Mouse (Mus musculus): ENCODE measurements at regions not wholly inside any gene's neighbourhood (a gene's known extent, or its start where the extent isn't known, plus 50 kb on each side); places are given as distances from the start of the nearest gene placed in this dataset.

DNA sequence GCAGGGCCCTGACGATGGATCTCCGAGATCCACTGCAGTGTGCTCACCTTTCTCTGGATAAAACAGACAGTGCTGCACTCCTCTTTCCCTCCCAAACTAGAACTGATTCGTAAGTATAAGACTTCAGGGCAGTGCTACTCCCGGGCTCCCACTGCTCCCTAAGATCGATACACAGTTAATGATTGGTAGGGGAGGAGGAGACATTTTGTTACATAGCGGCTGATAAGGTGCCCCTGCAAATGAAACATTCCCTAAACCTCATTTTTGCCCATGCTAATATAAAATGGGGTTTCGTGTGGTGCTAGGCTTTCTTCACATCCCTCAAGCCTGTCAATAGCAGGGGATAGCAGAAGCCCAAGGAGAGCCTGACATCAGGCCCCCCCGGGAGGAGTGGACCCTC lies 298.8 kb upstream of the Jarid2 start:
- H3K9me3 ChIP-seq (replicated peaks; ENCODE audit: control insufficient read depth, low read length), result no peaks in the 10 kb centered on the region
- ATAC-seq (ENCODE audit: insufficient read depth, low read depth) (no peak), DNase-seq (ENCODE audit: low spot score) (no peak)
- no peak overlapping the region for H3K27ac ChIP-seq (ENCODE audit: low read depth)
- TF ChIP-seq CTCF (IDR thresholded peaks at IDR 0.05; ENCODE audit: low read depth) (no peak), EP300 (IDR thresholded peaks at IDR 0.05; ENCODE audit: low read depth) (no peak)
- WGBS, result 83% methylated on average over 8 of the region's 8 CpGs
- H3K9ac ChIP-seq (replicated peaks; ENCODE audit: low read depth, low read length), result no peak overlapping the region
- H3K27me3 ChIP-seq (ENCODE audit: control insufficient read depth, insufficient read depth, low read length), result no peaks in the 10 kb centered on the region
- no peaks in the 10 kb centered on the region for H3K36me3 ChIP-seq (replicated peaks; ENCODE audit: control insufficient read depth, insufficient read depth, low read length)
- no peak overlapping the region for H3K4me3 ChIP-seq (ENCODE audit: low read depth, low read length)
- H3K4me1 ChIP-seq (ENCODE audit: control insufficient read depth, insufficient read depth), result no peaks in the 10 kb centered on the region
- H3K4me2 ChIP-seq (ENCODE audit: low read depth, low read length), result no peak overlapping the region

- no peak for ATAC-seq (ENCODE audit: insufficient read depth, low read depth)
- H3K27me3 ChIP-seq (ENCODE audit: control insufficient read depth, insufficient read depth, low read length), result no peaks in the 10 kb centered on the region
- no peak overlapping the region for H3K4me3 ChIP-seq (ENCODE audit: low read depth, low read length)
- DNase-seq (ENCODE audit: low spot score), result no peak
- H3K36me3 ChIP-seq (replicated peaks; ENCODE audit: control insufficient read depth, insufficient read depth, low read length), result no peaks in the 10 kb centered on the region
- H3K9me3 ChIP-seq (replicated peaks; ENCODE audit: control insufficient read depth, low read length), result no peaks in the 10 kb centered on the region; the same call in 1 of the 2 replicates
- H3K27ac ChIP-seq (ENCODE audit: low read depth), result no peak overlapping the region
- TF ChIP-seq CTCF (IDR thresholded peaks at IDR 0.05; ENCODE audit: low read depth), result no peak
- no peaks in the 10 kb centered on the region for H3K4me1 ChIP-seq (ENCODE audit: control insufficient read depth, insufficient read depth)
- 65% methylated on average over 1 of the region's 1 CpGs for WGBS
- no peak overlapping the region for H3K9ac ChIP-seq (replicated peaks; ENCODE audit: low read depth, low read length)
- H3K4me2 ChIP-seq (ENCODE audit: low read depth, low read length), result no peak overlapping the region
Measured at GRCm38 (mm10) chr13:44437709-44438108, 291.6 kb upstream of the Jarid2 start.

DNA sequence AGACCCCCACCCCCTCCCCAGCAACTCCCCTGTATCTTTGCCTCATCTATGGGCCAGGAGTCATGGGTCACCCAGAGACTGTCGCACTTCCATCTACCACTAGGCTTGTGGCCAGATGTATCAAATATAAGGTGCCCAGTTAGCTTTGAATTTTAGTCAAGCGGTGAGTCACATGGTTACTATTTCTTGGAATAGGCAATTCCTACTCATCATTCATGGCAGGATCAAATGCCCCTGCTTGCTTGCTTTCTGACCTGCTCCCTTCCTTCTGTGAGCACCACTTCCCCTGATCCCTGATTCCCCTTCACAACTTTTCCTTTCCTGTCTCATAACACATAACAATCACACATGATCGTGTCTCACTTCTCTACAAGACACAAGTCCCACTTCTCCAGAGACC lies 288.2 kb upstream of the Jarid2 start:
- TF ChIP-seq CTCF (IDR thresholded peaks at IDR 0.05; ENCODE audit: low read depth) (no peak), EP300 (IDR thresholded peaks at IDR 0.05; ENCODE audit: low read depth) (no peak)
- no peaks in the 10 kb centered on the region for H3K4me1 ChIP-seq (ENCODE audit: control insufficient read depth, insufficient read depth)
- H3K27ac ChIP-seq (ENCODE audit: low read depth), result no peak overlapping the region
- H3K4me3 ChIP-seq (ENCODE audit: low read depth, low read length), result no peak overlapping the region
- no peaks in the 10 kb centered on the region; the same call in 1 of the 2 replicates for H3K9me3 ChIP-seq (replicated peaks; ENCODE audit: control insufficient read depth, low read length)
- ATAC-seq (ENCODE audit: insufficient read depth, low read depth), result no peak
- H3K9ac ChIP-seq (replicated peaks; ENCODE audit: low read depth, low read length), result no peak overlapping the region
- no peak for DNase-seq (ENCODE audit: low spot score)
- no peaks in the 10 kb centered on the region for H3K36me3 ChIP-seq (replicated peaks; ENCODE audit: control insufficient read depth, insufficient read depth, low read length)
- no peaks in the 10 kb centered on the region for H3K27me3 ChIP-seq (ENCODE audit: control insufficient read depth, insufficient read depth, low read length)
- H3K4me2 ChIP-seq (ENCODE audit: low read depth, low read length), result no peak overlapping the region
- WGBS, result 86% methylated on average over 3 of the region's 3 CpGs

- 0 out of 2 replicates have a peak, but pooled peaks cover 4% of the 10 kb centered on the region for H3K4me1 ChIP-seq (ENCODE audit: control insufficient read depth, insufficient read depth)
- no peak overlapping the region for H3K9ac ChIP-seq (replicated peaks; ENCODE audit: low read depth, low read length)
- H3K9me3 ChIP-seq (replicated peaks; ENCODE audit: control insufficient read depth, low read length), result no peaks in the 10 kb centered on the region
- H3K4me3 ChIP-seq (ENCODE audit: low read depth, low read length), result no peak overlapping the region
- no peaks in the 10 kb centered on the region for H3K27me3 ChIP-seq (ENCODE audit: control insufficient read depth, insufficient read depth, low read length)
- DNase-seq (ENCODE audit: low spot score) (no peak), ATAC-seq (ENCODE audit: insufficient read depth, low read depth) (no peak)
- TF ChIP-seq CTCF (IDR thresholded peaks at IDR 0.05; ENCODE audit: low read depth) (no peak), EP300 (IDR thresholded peaks at IDR 0.05; ENCODE audit: low read depth) (no peak)
- 43% methylated on average over 1 of the region's 1 CpGs for WGBS
- no peak overlapping the region for H3K4me2 ChIP-seq (ENCODE audit: low read depth, low read length)
- H3K36me3 ChIP-seq (replicated peaks; ENCODE audit: control insufficient read depth, insufficient read depth, low read length), result no peaks in the 10 kb centered on the region
- no peak overlapping the region for H3K27ac ChIP-seq (ENCODE audit: low read depth)
Measured at GRCm38 (mm10) chr13:44449216-44449830, 280.0 kb upstream of the Jarid2 start.

DNA sequence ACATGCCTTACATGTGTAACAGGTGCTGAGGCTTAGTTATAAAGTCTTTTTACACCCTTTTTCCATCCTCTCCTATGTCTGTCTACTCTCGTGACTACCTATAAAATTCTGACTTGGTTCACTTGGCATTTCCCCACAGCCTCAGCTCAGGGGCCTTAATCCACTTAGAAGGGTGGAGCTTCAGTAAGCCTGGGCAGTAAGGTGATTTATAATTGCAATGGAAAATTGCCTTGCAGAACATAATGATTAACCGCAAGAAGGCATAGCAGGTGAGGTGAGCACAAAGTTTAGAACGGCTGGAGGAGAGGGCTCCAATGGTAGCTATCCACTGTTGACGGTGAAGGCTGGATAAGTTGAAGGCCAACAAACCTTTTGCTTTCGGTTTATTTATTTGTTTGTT lies 278.1 kb upstream of the Jarid2 start:
- Histone ChIP-seq H3K4me1 (ENCODE audit: control insufficient read depth, insufficient read depth) (0 out of 2 replicates have a peak, but pooled peaks cover 4% of the 10 kb centered on the region), H3K4me3 (ENCODE audit: low read depth, low read length) (no peak overlapping the region), H3K9me3 (replicated peaks; ENCODE audit: control insufficient read depth, low read length) (no peaks in the 10 kb centered on the region), H3K36me3 (replicated peaks; ENCODE audit: control insufficient read depth, insufficient read depth, low read length) (no peaks in the 10 kb centered on the region), H3K27ac (ENCODE audit: low read depth) (no peak overlapping the region), H3K9ac (replicated peaks; ENCODE audit: low read depth, low read length) (no peak overlapping the region), H3K4me2 (ENCODE audit: low read depth, low read length) (no peak overlapping the region), H3K27me3 (ENCODE audit: control insufficient read depth, insufficient read depth, low read length) (no peaks in the 10 kb centered on the region)
- no peak for DNase-seq (ENCODE audit: low spot score)
- 90% methylated on average over 5 of the region's 5 CpGs for WGBS
- no peak for TF ChIP-seq CTCF (IDR thresholded peaks at IDR 0.05; ENCODE audit: low read depth)
- TF ChIP-seq EP300 (IDR thresholded peaks at IDR 0.05; ENCODE audit: low read depth), result no peak
- ATAC-seq (ENCODE audit: insufficient read depth, low read depth), result no peak

- 0 out of 2 replicates have a peak, but pooled peaks cover 4% of the 10 kb centered on the region for H3K4me1 ChIP-seq (ENCODE audit: control insufficient read depth, insufficient read depth)
- whole genome bisulfite sequencing, result 63% methylated on average over 7 of the region's 7 CpGs
- H3K4me2 ChIP-seq (ENCODE audit: low read depth, low read length), result no peak overlapping the region
- no peak for ATAC-seq (ENCODE audit: insufficient read depth, low read depth)
- H3K9me3 ChIP-seq (replicated peaks; ENCODE audit: control insufficient read depth, low read length), result no peaks in the 10 kb centered on the region
- H3K4me3 ChIP-seq (ENCODE audit: low read depth, low read length), result no peak overlapping the region
- TF ChIP-seq EP300 (IDR thresholded peaks at IDR 0.05; ENCODE audit: low read depth), result no peak
- no peak for TF ChIP-seq CTCF (IDR thresholded peaks at IDR 0.05; ENCODE audit: low read depth)
- no peak overlapping the region for H3K27ac ChIP-seq (ENCODE audit: low read depth)
- H3K36me3 ChIP-seq (replicated peaks; ENCODE audit: control insufficient read depth, insufficient read depth, low read length), result no peaks in the 10 kb centered on the region
- H3K9ac ChIP-seq (replicated peaks; ENCODE audit: low read depth, low read length), result no peak overlapping the region
- DNase-seq (ENCODE audit: low spot score), result no peak
- H3K27me3 ChIP-seq (ENCODE audit: control insufficient read depth, insufficient read depth, low read length), result no peaks in the 10 kb centered on the region
Measured at GRCm38 (mm10) chr13:44453131-44453530, 276.1 kb upstream of the Jarid2 start.

Measured in heart, postnatal 0 days (tissue).